Mouse (Mus musculus) C2C12 (cell line): Measurements from ENCODE around the gene Mapk8ip3. TPM values are rescaled to one million over a fixed set of nuclear protein-coding genes. Genes with fewer than 3 reads are reported as not detected.

Experiments
- H3K27me3 ChIP-seq: one replicate; pipeline ENCODE4 v1.6.1; 2011; ENCODE audit not compliant: control insufficient read depth, insufficient read depth, insufficient read length
- H3K36me3 ChIP-seq: one replicate; pipeline ENCODE4 v1.6.1; 2011; ENCODE audit not compliant: control insufficient read depth, insufficient read depth
- H3K4me3 ChIP-seq: one replicate; pipeline ENCODE4 v1.5.1; 2011; ENCODE audit warnings: mild to moderate bottlenecking, control low read depth; ENCODE audit not compliant: poor library complexity, insufficient read depth, severe bottlenecking
- H3K79me2 ChIP-seq: one replicate; pipeline ENCODE4 v1.6.1; 2011; ENCODE audit not compliant: control insufficient read depth, insufficient read depth
- H3K79me3 ChIP-seq: one replicate; pipeline ENCODE4 v1.6.1; 2011; ENCODE audit warnings: low read depth, control low read depth
- H3ac ChIP-seq: one replicate; pipeline ENCODE3; 2011; ENCODE audit warnings: low read depth; ENCODE audit not compliant: control insufficient read depth, insufficient read length
- CEBPB ChIP-seq: IDR thresholded peaks from one replicate; pipeline ENCODE4 v1.6.1; 2011; ENCODE audit warnings: low read depth, mild to moderate bottlenecking, control low read depth, moderate library complexity
- CTCF ChIP-seq: IDR thresholded peaks from one replicate; pipeline ENCODE4 v1.5.1; 2011; ENCODE audit not compliant: control insufficient read depth, insufficient read depth, insufficient read length
- FOSL1 ChIP-seq: IDR thresholded peaks from one replicate; pipeline ENCODE4 v1.8.0; 2011; ENCODE audit warnings: mild to moderate bottlenecking, low read length; ENCODE audit not compliant: poor library complexity, insufficient read depth, severe bottlenecking
- MAX ChIP-seq: IDR thresholded peaks from one replicate; pipeline ENCODE4 v1.6.1; 2011; ENCODE audit warnings: mild to moderate bottlenecking, control low read depth
- MYOD1 ChIP-seq: IDR thresholded peaks from one replicate; pipeline ENCODE4 v1.6.1; 2011; ENCODE audit warnings: low read depth; ENCODE audit not compliant: control insufficient read depth, insufficient read length
- MYOG ChIP-seq: IDR thresholded peaks from one replicate; pipeline ENCODE4 v1.6.1; 2011; ENCODE audit not compliant: control insufficient read depth, insufficient read length; ENCODE audit errors: extremely low read depth
- USF1 ChIP-seq: IDR thresholded peaks from one replicate; pipeline ENCODE4 v1.6.1; 2011; ENCODE audit warnings: low read depth, mild to moderate bottlenecking, control low read depth, moderate library complexity
- polyA plus RNA-seq: library from polyadenylated mRNA; unstranded; fragments of >200 nt; fragmentation: generic; extraction: Trizol; gene quantifications from one replicate; pipeline ENCODE4 v1.2.1, GENCODE M21; 2012; ENCODE audit warnings: missing spikeins

The Mapk8ip3 gene
- polyA plus RNA-seq, 1 experiment, result 17.7 TPM

DNA sequence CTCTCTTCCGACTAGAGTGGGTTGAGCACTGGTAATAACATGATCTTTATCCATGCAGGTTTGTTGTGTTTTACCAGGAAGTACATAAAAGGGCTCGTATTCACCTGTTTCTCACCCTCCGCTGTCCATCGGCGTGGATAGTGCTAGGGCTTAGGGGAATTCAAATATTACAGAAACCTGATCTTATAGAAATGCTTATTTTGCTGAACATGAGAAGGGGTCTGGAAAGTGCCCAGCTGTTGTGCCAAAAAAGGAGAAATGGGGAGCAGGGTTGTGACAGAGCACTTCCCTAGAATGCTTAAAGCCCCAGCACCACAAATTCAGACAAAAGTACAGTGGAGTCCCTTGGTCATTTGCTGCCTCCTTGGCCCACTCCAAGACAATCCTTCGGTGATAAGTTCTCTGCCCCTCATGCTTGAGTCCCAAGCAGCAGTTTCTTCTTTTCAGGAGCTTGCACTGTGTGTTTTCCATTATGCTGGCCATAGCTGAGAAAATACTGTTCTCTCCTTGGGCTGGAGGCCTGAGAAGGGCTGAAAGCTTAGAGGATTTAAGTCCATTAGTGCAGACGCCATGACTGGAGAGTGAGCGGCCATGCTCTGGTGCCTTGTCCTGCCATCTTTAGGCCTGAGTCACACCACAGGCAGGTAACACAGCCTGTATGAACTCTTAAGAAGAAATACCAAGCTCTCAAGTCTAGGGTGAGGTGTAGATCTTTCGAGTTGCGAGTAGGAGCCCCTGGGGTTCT lies 85.2 kb downstream of the Mapk8ip3 start:
- TF ChIP-seq USF1 (no peak), CEBPB (no peak), MYOD1 (no peak), FOSL1 (no peak), MYOG (no peak), CTCF (no peak), MAX (no peak)
- H3K27me3 ChIP-seq, result no peaks in the 10 kb centered on the region
- no peak overlapping the region for H3ac ChIP-seq
- no peaks in the 10 kb centered on the region for H3K36me3 ChIP-seq
- peaks cover 19% of the 10 kb centered on the region for H3K79me2 ChIP-seq
- H3K79me3 ChIP-seq, result no peaks in the 10 kb centered on the region
- no peak overlapping the region for H3K4me3 ChIP-seq

DNA sequence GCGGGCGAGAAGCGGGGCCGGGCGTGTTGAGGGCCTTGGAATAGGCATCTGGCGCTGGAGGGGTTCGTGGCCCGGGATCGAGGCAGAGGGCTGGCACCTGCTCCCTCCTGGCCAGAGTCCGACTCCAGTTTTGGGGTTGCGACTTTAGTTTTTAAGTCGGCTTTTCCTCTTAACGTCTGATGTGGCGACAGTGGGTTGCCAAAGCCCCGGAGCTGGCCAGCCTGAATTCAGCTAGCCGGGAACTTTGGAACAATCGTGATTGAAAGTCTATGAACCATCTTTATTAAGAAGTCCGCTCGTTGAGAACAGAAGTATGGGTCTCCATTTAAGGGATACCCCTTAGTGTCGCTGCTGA lies 86.0 kb downstream of the Mapk8ip3 start:
- no peak for TF ChIP-seq FOSL1
- TF ChIP-seq CTCF, result no peak
- TF ChIP-seq MYOD1, result no peak
- TF ChIP-seq MAX, result no peak
- no peak for TF ChIP-seq USF1
- TF ChIP-seq CEBPB, result no peak
- no peak for TF ChIP-seq MYOG
- Histone ChIP-seq H3K79me3 (no peaks in the 10 kb centered on the region), H3K27me3 (no peaks in the 10 kb centered on the region), H3K36me3 (no peaks in the 10 kb centered on the region), H3ac (peak overlapping the region; percentile 79), H3K79me2 (peaks cover 19% of the 10 kb centered on the region), H3K4me3 (peak overlapping the region; percentile 56)

DNA sequence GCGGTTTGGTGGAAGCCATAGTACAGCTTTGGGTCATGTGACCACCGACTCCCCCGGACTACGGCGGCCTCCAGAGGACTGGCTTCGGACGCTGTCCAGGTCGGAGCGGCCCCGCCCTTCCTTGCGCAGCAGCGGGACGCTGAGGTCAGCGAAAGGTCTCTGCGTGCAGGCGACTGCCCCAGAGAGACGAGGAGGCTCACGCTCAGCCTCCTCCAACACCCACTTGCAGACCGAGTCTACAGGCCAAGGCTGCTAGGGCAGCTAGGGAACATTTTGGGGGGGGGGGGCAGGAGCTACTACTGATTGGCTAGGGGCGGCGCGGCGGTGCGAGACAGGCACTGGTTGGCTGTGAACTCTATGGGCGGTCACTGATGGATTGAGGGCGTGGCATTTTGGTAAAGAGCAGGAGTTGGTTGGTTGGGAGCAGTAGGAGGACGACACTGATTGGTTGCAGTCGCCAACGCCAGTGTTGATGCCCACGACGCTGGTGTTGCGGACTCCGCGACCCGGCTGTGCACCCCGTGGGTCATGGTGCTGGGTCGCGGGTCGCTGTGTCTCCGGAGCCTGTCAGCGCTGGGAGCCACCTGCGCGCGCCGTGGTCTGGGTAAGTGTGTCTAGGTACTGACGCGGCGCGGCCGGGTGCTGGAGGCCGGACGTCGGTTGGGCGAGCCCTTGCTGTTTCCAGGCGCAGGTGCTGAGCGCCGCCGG lies 86.6 kb downstream of the Mapk8ip3 start, which contains the start of gene Fahd1:
Gene Fahd1 (minus strand): TSS at position 300 of the 708 bp plus-strand sequence.
- H3K79me3 ChIP-seq, result no peaks in the 10 kb centered on the region
- H3K79me2 ChIP-seq, result peaks cover 19% of the 10 kb centered on the region
- no peaks in the 10 kb centered on the region for H3K36me3 ChIP-seq
- peak within 1 kb of the TSS; percentile 56 for H3K4me3 ChIP-seq
- TF ChIP-seq MAX (no peak), CEBPB (no peak), FOSL1 (no peak), CTCF (no peak), MYOG (no peak), USF1 (peak; percentile 94), MYOD1 (no peak)
- H3ac ChIP-seq, result peak within 1 kb of the TSS; percentile 91
- H3K27me3 ChIP-seq, result no peaks in the 10 kb centered on the region

GRCm38 (mm10) chr17:24849733-24850064 lies 87.1 kb downstream of the Mapk8ip3 start:
- H3K79me3 ChIP-seq, result no peaks in the 10 kb centered on the region
- H3ac ChIP-seq, result peak overlapping the region; percentile 91
- peaks cover 19% of the 10 kb centered on the region for H3K79me2 ChIP-seq
- TF ChIP-seq CTCF, result peak; percentile 12
- peak; percentile 83 for TF ChIP-seq MAX
- TF ChIP-seq FOSL1, result no peak
- H3K27me3 ChIP-seq, result no peaks in the 10 kb centered on the region
- H3K36me3 ChIP-seq, result no peaks in the 10 kb centered on the region
- peak overlapping the region; percentile 56 for H3K4me3 ChIP-seq

- Histone ChIP-seq H3K79me3 (no peaks in the 10 kb centered on the region), H3K36me3 (no peaks in the 10 kb centered on the region), H3K27me3 (no peaks in the 10 kb centered on the region), H3K79me2 (peaks cover 19% of the 10 kb centered on the region), H3K4me3 (peak overlapping the region; percentile 56), H3ac (peak overlapping the region; percentile 43)
- TF ChIP-seq MAX (no peak), MYOD1 (no peak), FOSL1 (no peak)
Measured at GRCm38 (mm10) chr17:24848600-24849031, 88.2 kb downstream of the Mapk8ip3 start.

DNA sequence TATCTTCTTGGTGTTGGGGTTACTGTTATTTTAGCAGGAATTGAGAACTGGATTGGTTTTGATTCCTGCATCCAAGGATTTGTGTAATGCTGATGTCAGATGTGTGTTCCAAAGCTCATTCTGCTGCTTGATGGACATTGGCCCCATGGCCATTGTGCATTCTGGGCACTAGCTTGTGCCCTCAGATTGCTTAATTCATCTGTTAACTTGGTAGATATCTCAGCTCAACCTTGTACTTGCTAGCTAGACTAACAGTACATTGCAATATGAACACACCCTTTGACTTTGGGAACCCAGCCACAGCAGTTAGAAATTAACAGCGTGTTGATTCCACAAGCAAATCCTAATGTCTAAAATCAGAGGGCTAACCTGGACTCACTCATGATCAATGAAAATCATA lies 89.4 kb downstream of the Mapk8ip3 start:
- Histone ChIP-seq H3K36me3 (no peaks in the 10 kb centered on the region), H3K27me3 (no peaks in the 10 kb centered on the region)
- TF ChIP-seq CEBPB (no peak), MYOG (no peak), FOSL1 (no peak), CTCF (no peak), MYOD1 (no peak), USF1 (no peak), MAX (no peak)

More for the DNA sequence above, 89.4 kb downstream of the Mapk8ip3 start:
- Histone ChIP-seq H3ac (no peak overlapping the region), H3K79me3 (no peaks in the 10 kb centered on the region), H3K4me3 (no peak overlapping the region), H3K79me2 (peaks cover 19% of the 10 kb centered on the region)
